Mouse (Mus musculus): ENCODE measurements around the gene Pdhb. TPM values are rescaled to one million over a fixed set of nuclear protein-coding genes. Genes with fewer than 3 reads are reported as not detected.

Pdhb gene
- polyA plus RNA-seq, 1 experiment from 2014 or later = 177 TPM

DNA sequence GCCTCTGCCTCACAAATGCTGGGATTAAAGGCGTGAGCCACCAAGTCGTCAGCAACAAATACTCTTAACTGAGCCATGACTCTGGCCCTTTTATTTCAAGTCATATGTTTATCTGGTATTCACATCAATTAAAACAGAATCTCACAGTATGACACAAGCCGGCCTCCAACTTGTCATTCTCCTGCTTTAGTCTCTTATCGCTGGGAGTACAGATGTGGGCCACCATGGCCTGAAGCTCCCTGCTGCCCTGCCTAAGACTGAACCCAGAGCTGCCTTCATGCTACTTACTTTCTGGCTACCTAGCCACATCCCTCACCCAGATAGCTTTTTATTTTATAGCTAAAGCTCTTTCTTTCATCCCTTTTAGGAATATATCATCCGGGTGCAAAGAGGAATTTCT lies 53.4 kb downstream of the Pdhb start:
- no peak overlapping the region for H3K27ac ChIP-seq (ENCODE audit: low read length)
- H3K9me3 ChIP-seq (ENCODE audit: control insufficient read depth, low read depth, low read length) = no peaks in the 10 kb centered on the region
- H3K27me3 ChIP-seq (ENCODE audit: control insufficient read depth, insufficient read depth, low read length) = no peaks in the 10 kb centered on the region
- H3K36me3 ChIP-seq (ENCODE audit: control insufficient read depth, insufficient read depth, low read length) = peaks cover 4% of the 10 kb centered on the region; the same call in 1 of the 2 replicates
- no peaks in the 10 kb centered on the region; the same call in 1 of the 2 replicates for H3K4me1 ChIP-seq (ENCODE audit: control insufficient read depth, insufficient read depth, low read length)
- H3K4me2 ChIP-seq (replicated peaks; ENCODE audit: low read depth, low read length) = no peak overlapping the region
- no peak overlapping the region for H3K4me3 ChIP-seq (ENCODE audit: low read depth, low read length)
- 86% methylated on average over 5 of the region's 5 CpGs for WGBS
- ATAC-seq (ENCODE audit: insufficient number of reproducible peaks, insufficient read depth, low FRiP score, low read depth) = no peak
- no peak overlapping the region for H3K9ac ChIP-seq (replicated peaks; ENCODE audit: low read depth, low read length)

DNA sequence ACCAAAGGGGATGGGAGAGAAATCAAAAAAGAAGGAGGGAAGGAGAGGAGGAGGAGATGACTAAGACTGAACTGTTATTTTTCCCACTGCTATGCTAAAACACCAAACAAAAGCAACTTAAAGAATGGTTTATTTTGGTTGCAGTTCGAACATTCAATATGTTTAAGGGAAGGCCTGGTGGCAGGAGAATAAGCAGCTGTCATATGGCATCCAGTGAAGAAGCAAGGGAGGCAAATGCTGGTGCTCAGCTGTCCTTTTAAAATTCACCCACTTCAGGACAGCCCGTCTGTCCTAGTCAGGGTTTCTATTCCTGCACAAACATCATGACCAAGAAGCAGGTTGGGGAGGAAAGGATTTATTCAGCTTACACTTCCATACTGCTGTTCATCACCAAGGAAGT lies 55.5 kb downstream of the Pdhb start:
- WGBS = 76% methylated on average over 2 of the region's 2 CpGs
- H3K9me3 ChIP-seq (ENCODE audit: control insufficient read depth, low read depth, low read length) = no peaks in the 10 kb centered on the region
- H3K27ac ChIP-seq (ENCODE audit: low read length) = no peak overlapping the region
- no peaks in the 10 kb centered on the region for H3K4me1 ChIP-seq (ENCODE audit: control insufficient read depth, insufficient read depth, low read length)
- no peak for ATAC-seq (ENCODE audit: insufficient number of reproducible peaks, insufficient read depth, low FRiP score, low read depth)
- no peak overlapping the region for H3K4me3 ChIP-seq (ENCODE audit: low read depth, low read length)
- no peaks in the 10 kb centered on the region for H3K36me3 ChIP-seq (ENCODE audit: control insufficient read depth, insufficient read depth, low read length)
- H3K9ac ChIP-seq (replicated peaks; ENCODE audit: low read depth, low read length) = no peak overlapping the region
- no peaks in the 10 kb centered on the region for H3K27me3 ChIP-seq (ENCODE audit: control insufficient read depth, insufficient read depth, low read length)
- H3K4me2 ChIP-seq (replicated peaks; ENCODE audit: low read depth, low read length) = no peak overlapping the region

Other genes with a start within 250 kb of the Pdhb start
- not detected in 2 replicates for gene Gm45521, start 215.7 kb downstream of the Pdhb start, polyA plus RNA-seq (2014; fragmentation: Nextera tagmentation; extraction: Ambion mirVana)
- gene Dnase1l3, start 178.5 kb downstream of the Pdhb start, polyA plus RNA-seq (2014; fragmentation: Nextera tagmentation; extraction: Ambion mirVana) = 0.28 and 0.38 TPM in 2 replicates
- gene Abhd6, start 170.1 kb downstream of the Pdhb start, polyA plus RNA-seq (2014; fragmentation: Nextera tagmentation; extraction: Ambion mirVana) = 20.3 and 25.6 TPM in 2 replicates
- gene Rpp14, start 92.7 kb downstream of the Pdhb start, polyA plus RNA-seq (2014; fragmentation: Nextera tagmentation; extraction: Ambion mirVana) = 57.4 and 65.0 TPM in 2 replicates
- gene Pxk, start 74.8 kb downstream of the Pdhb start, polyA plus RNA-seq (2014; fragmentation: Nextera tagmentation; extraction: Ambion mirVana) = 42.8 and 47.2 TPM in 2 replicates
- gene Kctd6, start 41.1 kb upstream of the Pdhb start, polyA plus RNA-seq (2014; fragmentation: Nextera tagmentation; extraction: Ambion mirVana) = 4.8 and 7.1 TPM in 2 replicates
- gene Acox2, start 86.3 kb upstream of the Pdhb start, polyA plus RNA-seq (2014; fragmentation: Nextera tagmentation; extraction: Ambion mirVana) = 0.34 TPM in 1 of 2 replicates, not detected in the other
- gene Fam107a, start 145.0 kb upstream of the Pdhb start, polyA plus RNA-seq (2014; fragmentation: Nextera tagmentation; extraction: Ambion mirVana) = 0.30 and 0.43 TPM in 2 replicates
- 13.1 and 15.4 TPM in 2 replicates for gene Oit1, start 205.7 kb upstream of the Pdhb start, polyA plus RNA-seq (2014; fragmentation: Nextera tagmentation; extraction: Ambion mirVana)

Measured in stomach, embryonic 14.5 days (tissue).